Mouse (Mus musculus): Measurements from ENCODE around the gene Ralb. TPM values are rescaled to one million over a fixed set of nuclear protein-coding genes. Genes with fewer than 3 reads are reported as not detected.
A peak's percentile ranks its signal among the peaks of the same experiment; 100 is the strongest.

Gene Ralb
- polyA plus RNA-seq, 1 experiment from 2014 or later: 83.5 TPM

- no peak overlapping the region for H3K9ac ChIP-seq (replicated peaks)
- WGBS: 83% methylated on average over 7 of the region's 7 CpGs
These were observed 18.8 kb upstream of the Ralb start for GRCm38 (mm10) chr1:119523369-119523768.

GRCm38 (mm10) chr1:119522726-119523125 is 18.1 kb upstream of the Ralb start:
- Histone ChIP-seq H3K36me3 (peaks cover 10% of the 10 kb centered on the region), H3K4me3 (no peak overlapping the region), H3K4me1 (peaks cover 23% of the 10 kb centered on the region), H3K4me2 (replicated peaks) (no peak overlapping the region), H3K9ac (replicated peaks) (no peak overlapping the region), H3K27ac (replicated peaks) (no peak overlapping the region), H3K27me3 (no peaks in the 10 kb centered on the region), H3K9me3 (no peaks in the 10 kb centered on the region)
- no peak for ATAC-seq (ENCODE audit: low FRiP score, low read depth)
- WGBS: 88% methylated on average over 4 of the region's 4 CpGs

More at GRCm38 (mm10) chr1:119523369-119523768, 18.8 kb upstream of the Ralb start:
- peaks cover 23% of the 10 kb centered on the region for H3K4me1 ChIP-seq
- no peak for ATAC-seq (ENCODE audit: low FRiP score, low read depth)
- no peaks in the 10 kb centered on the region for H3K9me3 ChIP-seq
- H3K36me3 ChIP-seq: peaks cover 15% of the 10 kb centered on the region
- H3K4me3 ChIP-seq: no peak overlapping the region
- no peaks in the 10 kb centered on the region for H3K27me3 ChIP-seq
- no peak overlapping the region for H3K27ac ChIP-seq (replicated peaks)
- no peak overlapping the region for H3K4me2 ChIP-seq (replicated peaks)

GRCm38 (mm10) chr1:119521681-119522080 is 17.1 kb upstream of the Ralb start:
- H3K4me2 ChIP-seq (replicated peaks): no peak overlapping the region
- H3K27ac ChIP-seq (replicated peaks): no peak overlapping the region
- no peak overlapping the region for H3K4me3 ChIP-seq
- H3K27me3 ChIP-seq: no peaks in the 10 kb centered on the region
- H3K9me3 ChIP-seq: no peaks in the 10 kb centered on the region
- 85% methylated on average over 7 of the region's 7 CpGs for WGBS
- H3K36me3 ChIP-seq: no peaks in the 10 kb centered on the region
- H3K9ac ChIP-seq (replicated peaks): no peak overlapping the region
- ATAC-seq (ENCODE audit: low FRiP score, low read depth): no peak
- H3K4me1 ChIP-seq: peaks cover 19% of the 10 kb centered on the region

GRCm38 (mm10) chr1:119521029-119521428 is 16.4 kb upstream of the Ralb start:
- 56% methylated on average over 2 of the region's 2 CpGs for WGBS
- Histone ChIP-seq H3K27me3 (no peaks in the 10 kb centered on the region), H3K36me3 (no peaks in the 10 kb centered on the region), H3K4me2 (replicated peaks) (no peak overlapping the region), H3K9me3 (no peaks in the 10 kb centered on the region), H3K4me1 (peaks cover 14% of the 10 kb centered on the region), H3K27ac (replicated peaks) (no peak overlapping the region), H3K4me3 (no peak overlapping the region), H3K9ac (replicated peaks) (no peak overlapping the region)
- ATAC-seq (ENCODE audit: low FRiP score, low read depth): no peak

GRCm38 (mm10) chr1:119519286-119519685 is 14.7 kb upstream of the Ralb start:
- WGBS: 74% methylated on average over 6 of the region's 6 CpGs
- no peaks in the 10 kb centered on the region for H3K36me3 ChIP-seq
- H3K4me3 ChIP-seq: no peak overlapping the region
- H3K27ac ChIP-seq (replicated peaks): no peak overlapping the region
- ATAC-seq (ENCODE audit: low FRiP score, low read depth): no peak
- H3K9ac ChIP-seq (replicated peaks): no peak overlapping the region
- no peak overlapping the region for H3K4me2 ChIP-seq (replicated peaks)
- H3K9me3 ChIP-seq: no peaks in the 10 kb centered on the region
- peaks cover under 1% of the 10 kb centered on the region for H3K4me1 ChIP-seq
- no peaks in the 10 kb centered on the region for H3K27me3 ChIP-seq

- no peak for ATAC-seq (ENCODE audit: low FRiP score, low read depth)
- Histone ChIP-seq H3K27ac (replicated peaks) (no peak overlapping the region), H3K36me3 (no peaks in the 10 kb centered on the region), H3K4me1 (no peaks in the 10 kb centered on the region; the same call in none of the 2 replicates), H3K9ac (replicated peaks) (no peak overlapping the region), H3K4me3 (no peak overlapping the region), H3K27me3 (no peaks in the 10 kb centered on the region), H3K4me2 (replicated peaks) (no peak overlapping the region), H3K9me3 (no peaks in the 10 kb centered on the region)
These were observed 14.2 kb upstream of the Ralb start for GRCm38 (mm10) chr1:119518786-119519185.

GRCm38 (mm10) chr1:119518060-119518459 is 13.5 kb upstream of the Ralb start:
- H3K9me3 ChIP-seq: no peaks in the 10 kb centered on the region
- no peaks in the 10 kb centered on the region; the same call in none of the 2 replicates for H3K4me1 ChIP-seq
- WGBS: 89% methylated on average over 7 of the region's 7 CpGs
- H3K27me3 ChIP-seq: no peaks in the 10 kb centered on the region
- H3K36me3 ChIP-seq: no peaks in the 10 kb centered on the region
- H3K4me3 ChIP-seq: no peak overlapping the region
- ATAC-seq (ENCODE audit: low FRiP score, low read depth): no peak
- no peak overlapping the region for H3K27ac ChIP-seq (replicated peaks)
- H3K9ac ChIP-seq (replicated peaks): no peak overlapping the region
- no peak overlapping the region for H3K4me2 ChIP-seq (replicated peaks)

GRCm38 (mm10) chr1:119510857-119511256 is 6.3 kb upstream of the Ralb start:
- H3K9ac ChIP-seq (replicated peaks): no peak overlapping the region
- no peaks in the 10 kb centered on the region for H3K4me1 ChIP-seq
- 64% methylated on average over 8 of the region's 8 CpGs for WGBS
- H3K4me2 ChIP-seq (replicated peaks): no peak overlapping the region
- H3K27ac ChIP-seq (replicated peaks): no peak overlapping the region
- H3K9me3 ChIP-seq: no peaks in the 10 kb centered on the region
- H3K4me3 ChIP-seq: no peak overlapping the region
- H3K27me3 ChIP-seq: peaks cover 21% of the 10 kb centered on the region
- no peak for ATAC-seq (ENCODE audit: low FRiP score, low read depth)
- H3K36me3 ChIP-seq: no peaks in the 10 kb centered on the region

- H3K27me3 ChIP-seq: peaks cover 25% of the 10 kb centered on the region
- no peaks in the 10 kb centered on the region for H3K9me3 ChIP-seq
- H3K4me2 ChIP-seq (replicated peaks): no peak overlapping the region
- H3K27ac ChIP-seq (replicated peaks): no peak overlapping the region
- H3K9ac ChIP-seq (replicated peaks): no peak overlapping the region
- no peak for ATAC-seq (ENCODE audit: low FRiP score, low read depth)
- H3K4me1 ChIP-seq: no peaks in the 10 kb centered on the region
- no peak overlapping the region for H3K4me3 ChIP-seq
- H3K36me3 ChIP-seq: no peaks in the 10 kb centered on the region
- 73% methylated on average over 9 of the region's 9 CpGs for WGBS
These were observed 5.8 kb upstream of the Ralb start for GRCm38 (mm10) chr1:119510409-119510808.

GRCm38 (mm10) chr1:119509474-119509873 is 4.9 kb upstream of the Ralb start:
- Histone ChIP-seq H3K4me1 (peaks cover 5% of the 10 kb centered on the region), H3K9ac (replicated peaks) (no peak overlapping the region), H3K27ac (replicated peaks) (no peak overlapping the region), H3K4me2 (replicated peaks) (no peak overlapping the region), H3K9me3 (no peaks in the 10 kb centered on the region), H3K4me3 (no peak overlapping the region), H3K27me3 (peaks cover 30% of the 10 kb centered on the region), H3K36me3 (no peaks in the 10 kb centered on the region)
- ATAC-seq (ENCODE audit: low FRiP score, low read depth): no peak
- 82% methylated on average over 7 of the region's 7 CpGs for WGBS

- H3K4me3 ChIP-seq: no peak overlapping the region
- H3K4me2 ChIP-seq (replicated peaks): no peak overlapping the region
- no peaks in the 10 kb centered on the region for H3K36me3 ChIP-seq
- H3K9ac ChIP-seq (replicated peaks): no peak overlapping the region
- ATAC-seq (ENCODE audit: low FRiP score, low read depth): no peak
- WGBS: 51% methylated on average over 4 of the region's 4 CpGs
- H3K27me3 ChIP-seq: peaks cover 30% of the 10 kb centered on the region
- no peaks in the 10 kb centered on the region for H3K9me3 ChIP-seq
- H3K27ac ChIP-seq (replicated peaks): no peak overlapping the region
- peaks cover 11% of the 10 kb centered on the region for H3K4me1 ChIP-seq
These were observed 4.0 kb upstream of the Ralb start for GRCm38 (mm10) chr1:119508548-119508947.

GRCm38 (mm10) chr1:119505951-119506350 is 1.4 kb upstream of the Ralb start:
- Histone ChIP-seq H3K9ac (replicated peaks) (no peak overlapping the region), H3K4me2 (replicated peaks) (no peak overlapping the region), H3K36me3 (no peaks in the 10 kb centered on the region), H3K4me3 (no peak overlapping the region), H3K27ac (replicated peaks) (no peak overlapping the region), H3K9me3 (no peaks in the 10 kb centered on the region), H3K27me3 (peaks cover 30% of the 10 kb centered on the region), H3K4me1 (peaks cover 20% of the 10 kb centered on the region)
- WGBS: 93% methylated on average over 3 of the region's 3 CpGs
- ATAC-seq (ENCODE audit: low FRiP score, low read depth): no peak

GRCm38 (mm10) chr1:119503808-119504207 is 786 bp downstream of the Ralb start:
- 30% methylated on average over 5 of the region's 5 CpGs for WGBS
- Histone ChIP-seq H3K4me2 (replicated peaks) (peak overlapping the region; percentile 83), H3K9ac (replicated peaks) (peak overlapping the region; percentile 78), H3K4me3 (peak overlapping the region; percentile 74), H3K9me3 (0 out of 2 replicates have a peak, but pooled peaks cover 5% of the 10 kb centered on the region), H3K36me3 (no peaks in the 10 kb centered on the region), H3K27me3 (peaks cover 30% of the 10 kb centered on the region), H3K27ac (replicated peaks) (no peak overlapping the region), H3K4me1 (peaks cover 20% of the 10 kb centered on the region)
- no peak for ATAC-seq (ENCODE audit: low FRiP score, low read depth)

Data from midbrain, embryonic 12.5 days (tissue).